Mouse (Mus musculus): ENCODE measurements at regions not wholly inside any gene's neighbourhood (a gene's known extent, or its start where the extent isn't known, plus 50 kb on each side); places are given as distances from the start of the nearest gene placed in this dataset.

- no peak overlapping the region for H3K4me2 ChIP-seq (ENCODE audit: low read depth, low read length)
- DNase-seq (ENCODE audit: low spot score) (no peak), ATAC-seq (replicated peaks; ENCODE audit: insufficient number of reproducible peaks, low FRiP score, low TSS enrichment, low read depth) (no peak)
- H3K27ac ChIP-seq (replicated peaks; ENCODE audit: low read depth, low read length): no peak overlapping the region
- H3K4me3 ChIP-seq (ENCODE audit: low read depth, low read length): no peak overlapping the region
- no peaks in the 10 kb centered on the region for H3K36me3 ChIP-seq (replicated peaks; ENCODE audit: control insufficient read depth, insufficient read depth, low read depth, low read length)
- WGBS: 78% methylated on average over 7 of the region's 7 CpGs
- no peaks in the 10 kb centered on the region for H3K4me1 ChIP-seq (ENCODE audit: control insufficient read depth, insufficient read depth, low read length)
- no peak overlapping the region for H3K9ac ChIP-seq (replicated peaks; ENCODE audit: low read length)
- no peaks in the 10 kb centered on the region for H3K27me3 ChIP-seq (ENCODE audit: control insufficient read depth, insufficient read depth, low read length)
- no peaks in the 10 kb centered on the region for H3K9me3 ChIP-seq (replicated peaks; ENCODE audit: control insufficient read depth, low read length)
These were observed 63.5 kb upstream of the Ndst3 start for GRCm38 (mm10) chr3:123754011-123754610.

GRCm38 (mm10) chr3:123754927-123755326 is 64.3 kb upstream of the Ndst3 start:
- ATAC-seq (replicated peaks; ENCODE audit: insufficient number of reproducible peaks, low FRiP score, low TSS enrichment, low read depth) (no peak), DNase-seq (ENCODE audit: low spot score) (no peak)
- Histone ChIP-seq H3K4me3 (ENCODE audit: low read depth, low read length) (no peak overlapping the region), H3K36me3 (replicated peaks; ENCODE audit: control insufficient read depth, insufficient read depth, low read depth, low read length) (no peaks in the 10 kb centered on the region), H3K4me1 (ENCODE audit: control insufficient read depth, insufficient read depth, low read length) (no peaks in the 10 kb centered on the region), H3K4me2 (ENCODE audit: low read depth, low read length) (no peak overlapping the region), H3K9me3 (replicated peaks; ENCODE audit: control insufficient read depth, low read length) (no peaks in the 10 kb centered on the region), H3K27me3 (ENCODE audit: control insufficient read depth, insufficient read depth, low read length) (no peaks in the 10 kb centered on the region), H3K9ac (replicated peaks; ENCODE audit: low read length) (no peak overlapping the region), H3K27ac (replicated peaks; ENCODE audit: low read depth, low read length) (no peak overlapping the region)
- 89% methylated on average over 1 of the region's 1 CpGs for WGBS

GRCm38 (mm10) chr3:123765911-123766556 is 75.4 kb upstream of the Ndst3 start:
- no peak for ATAC-seq (replicated peaks; ENCODE audit: insufficient number of reproducible peaks, low FRiP score, low TSS enrichment, low read depth)
- DNase-seq (ENCODE audit: low spot score): no peak
- 87% methylated on average over 3 of the region's 3 CpGs for WGBS
- H3K27ac ChIP-seq (replicated peaks; ENCODE audit: low read depth, low read length): no peak overlapping the region
- no peak overlapping the region for H3K9ac ChIP-seq (replicated peaks; ENCODE audit: low read length)
- H3K27me3 ChIP-seq (ENCODE audit: control insufficient read depth, insufficient read depth, low read length): no peaks in the 10 kb centered on the region
- no peaks in the 10 kb centered on the region for H3K36me3 ChIP-seq (replicated peaks; ENCODE audit: control insufficient read depth, insufficient read depth, low read depth, low read length)
- no peaks in the 10 kb centered on the region for H3K9me3 ChIP-seq (replicated peaks; ENCODE audit: control insufficient read depth, low read length)
- H3K4me3 ChIP-seq (ENCODE audit: low read depth, low read length): no peak overlapping the region
- H3K4me2 ChIP-seq (ENCODE audit: low read depth, low read length): no peak overlapping the region
- H3K4me1 ChIP-seq (ENCODE audit: control insufficient read depth, insufficient read depth, low read length): no peaks in the 10 kb centered on the region

GRCm38 (mm10) chr3:123766557-123766913 is 75.9 kb upstream of the Ndst3 start:
- Histone ChIP-seq H3K4me1 (ENCODE audit: control insufficient read depth, insufficient read depth, low read length) (no peaks in the 10 kb centered on the region), H3K27me3 (ENCODE audit: control insufficient read depth, insufficient read depth, low read length) (no peaks in the 10 kb centered on the region), H3K4me3 (ENCODE audit: low read depth, low read length) (no peak overlapping the region), H3K9me3 (replicated peaks; ENCODE audit: control insufficient read depth, low read length) (no peaks in the 10 kb centered on the region), H3K36me3 (replicated peaks; ENCODE audit: control insufficient read depth, insufficient read depth, low read depth, low read length) (no peaks in the 10 kb centered on the region), H3K4me2 (ENCODE audit: low read depth, low read length) (no peak overlapping the region), H3K27ac (replicated peaks; ENCODE audit: low read depth, low read length) (no peak overlapping the region), H3K9ac (replicated peaks; ENCODE audit: low read length) (no peak overlapping the region)
- ATAC-seq (replicated peaks; ENCODE audit: insufficient number of reproducible peaks, low FRiP score, low TSS enrichment, low read depth) (no peak), DNase-seq (ENCODE audit: low spot score) (peak; percentile 6)
- 59% methylated on average over 6 of the region's 6 CpGs for WGBS

- Histone ChIP-seq H3K4me2 (ENCODE audit: low read depth, low read length) (no peak overlapping the region), H3K27me3 (ENCODE audit: control insufficient read depth, insufficient read depth, low read length) (no peaks in the 10 kb centered on the region), H3K9ac (replicated peaks; ENCODE audit: low read length) (no peak overlapping the region), H3K27ac (replicated peaks; ENCODE audit: low read depth, low read length) (no peak overlapping the region), H3K9me3 (replicated peaks; ENCODE audit: control insufficient read depth, low read length) (no peaks in the 10 kb centered on the region), H3K36me3 (replicated peaks; ENCODE audit: control insufficient read depth, insufficient read depth, low read depth, low read length) (no peaks in the 10 kb centered on the region), H3K4me1 (ENCODE audit: control insufficient read depth, insufficient read depth, low read length) (no peaks in the 10 kb centered on the region), H3K4me3 (ENCODE audit: low read depth, low read length) (no peak overlapping the region)
- peak; percentile 54 for DNase-seq (ENCODE audit: low spot score)
- no peak for ATAC-seq (replicated peaks; ENCODE audit: insufficient number of reproducible peaks, low FRiP score, low TSS enrichment, low read depth)
These were observed 89.9 kb upstream of the Ndst3 start for GRCm38 (mm10) chr3:123780507-123780906.

GRCm38 (mm10) chr3:123781581-123781980 is 90.9 kb upstream of the Ndst3 start:
- no peak for ATAC-seq (replicated peaks; ENCODE audit: insufficient number of reproducible peaks, low FRiP score, low TSS enrichment, low read depth)
- H3K9ac ChIP-seq (replicated peaks; ENCODE audit: low read length): no peak overlapping the region
- no peaks in the 10 kb centered on the region for H3K27me3 ChIP-seq (ENCODE audit: control insufficient read depth, insufficient read depth, low read length)
- 77% methylated on average over 1 of the region's 1 CpGs for WGBS
- no peak for DNase-seq (ENCODE audit: low spot score)
- H3K4me1 ChIP-seq (ENCODE audit: control insufficient read depth, insufficient read depth, low read length): no peaks in the 10 kb centered on the region
- no peaks in the 10 kb centered on the region for H3K9me3 ChIP-seq (replicated peaks; ENCODE audit: control insufficient read depth, low read length)
- H3K36me3 ChIP-seq (replicated peaks; ENCODE audit: control insufficient read depth, insufficient read depth, low read depth, low read length): no peaks in the 10 kb centered on the region
- no peak overlapping the region for H3K4me3 ChIP-seq (ENCODE audit: low read depth, low read length)
- H3K27ac ChIP-seq (replicated peaks; ENCODE audit: low read depth, low read length): no peak overlapping the region
- no peak overlapping the region for H3K4me2 ChIP-seq (ENCODE audit: low read depth, low read length)

GRCm38 (mm10) chr3:123784127-123784526 is 93.5 kb upstream of the Ndst3 start:
- H3K9me3 ChIP-seq (replicated peaks; ENCODE audit: control insufficient read depth, low read length): no peaks in the 10 kb centered on the region
- no peak for ATAC-seq (replicated peaks; ENCODE audit: insufficient number of reproducible peaks, low FRiP score, low TSS enrichment, low read depth)
- no peaks in the 10 kb centered on the region for H3K36me3 ChIP-seq (replicated peaks; ENCODE audit: control insufficient read depth, insufficient read depth, low read depth, low read length)

GRCm38 (mm10) chr3:123794011-123794410 is 103.4 kb upstream of the Ndst3 start:
- Histone ChIP-seq H3K27ac (replicated peaks; ENCODE audit: low read depth, low read length) (no peak overlapping the region), H3K9me3 (replicated peaks; ENCODE audit: control insufficient read depth, low read length) (no peaks in the 10 kb centered on the region), H3K4me2 (ENCODE audit: low read depth, low read length) (no peak overlapping the region), H3K9ac (replicated peaks; ENCODE audit: low read length) (no peak overlapping the region), H3K4me1 (ENCODE audit: control insufficient read depth, insufficient read depth, low read length) (no peaks in the 10 kb centered on the region), H3K27me3 (ENCODE audit: control insufficient read depth, insufficient read depth, low read length) (no peaks in the 10 kb centered on the region), H3K36me3 (replicated peaks; ENCODE audit: control insufficient read depth, insufficient read depth, low read depth, low read length) (no peaks in the 10 kb centered on the region), H3K4me3 (ENCODE audit: low read depth, low read length) (no peak overlapping the region)
- no peak for DNase-seq (ENCODE audit: low spot score)
- ATAC-seq (replicated peaks; ENCODE audit: insufficient number of reproducible peaks, low FRiP score, low TSS enrichment, low read depth): no peak
- WGBS: 90% methylated on average over 1 of the region's 1 CpGs

More at GRCm38 (mm10) chr3:123784127-123784526, 93.5 kb upstream of the Ndst3 start:
- H3K4me2 ChIP-seq (ENCODE audit: low read depth, low read length): no peak overlapping the region
- no peaks in the 10 kb centered on the region for H3K4me1 ChIP-seq (ENCODE audit: control insufficient read depth, insufficient read depth, low read length)
- no peak overlapping the region for H3K9ac ChIP-seq (replicated peaks; ENCODE audit: low read length)
- H3K27me3 ChIP-seq (ENCODE audit: control insufficient read depth, insufficient read depth, low read length): no peaks in the 10 kb centered on the region
- H3K4me3 ChIP-seq (ENCODE audit: low read depth, low read length): no peak overlapping the region
- H3K27ac ChIP-seq (replicated peaks; ENCODE audit: low read depth, low read length): no peak overlapping the region
- DNase-seq (ENCODE audit: low spot score): no peak
- WGBS: 82% methylated on average over 1 of the region's 1 CpGs

All from embryonic facial prominence, embryonic 11.5 days (tissue).